Mouse (Mus musculus) Muller cell, postnatal 12 days (primary cell): ENCODE results near the gene Qpct.
"Not testable (repeated sequence)": the region's sequence is repeated elsewhere in the genome, so short reads cannot be mapped to it uniquely, and the experiment has no call there.

Experiments used
- DNase-seq: peaks from one replicate; pipeline ENCODE4 v3.0.0-alpha.2; 2015; ENCODE audit errors: inconsistent ontology term

Qpct gene

DNA sequence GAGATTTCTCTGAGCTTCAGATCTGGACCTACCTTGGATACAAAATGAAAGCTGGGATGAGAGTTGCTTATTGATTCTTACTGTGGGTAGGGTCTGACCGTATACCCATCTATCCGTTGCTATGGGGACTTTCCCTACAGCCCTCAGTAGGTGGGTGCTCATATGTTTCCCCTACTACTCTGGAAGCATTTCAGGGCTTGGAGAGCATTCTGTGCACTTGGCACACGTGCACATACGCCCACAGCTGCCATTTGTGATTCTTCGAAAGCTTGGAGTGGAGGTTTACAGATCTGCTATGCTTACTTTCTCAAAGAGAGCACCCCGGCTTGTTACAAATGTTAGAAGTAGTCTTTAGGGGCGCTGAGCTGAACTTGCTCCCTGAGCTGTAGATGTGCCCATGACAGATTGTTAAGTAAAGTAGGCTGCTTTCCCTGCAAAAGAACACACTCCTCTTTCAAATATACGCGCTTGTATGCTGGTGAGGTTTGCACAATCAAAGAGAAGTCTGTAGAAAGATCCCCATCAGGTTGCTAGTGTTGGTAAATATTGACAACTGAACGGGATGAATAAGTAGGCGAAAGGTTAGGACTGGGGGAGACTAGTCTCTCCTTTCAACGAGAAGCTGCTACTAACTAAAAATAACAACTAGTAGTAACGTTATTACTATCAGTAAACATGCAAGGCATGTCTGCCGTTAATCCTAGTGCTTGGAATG, 18.2 kb downstream of the Qpct start:
- no peak for DNase-seq

DNA sequence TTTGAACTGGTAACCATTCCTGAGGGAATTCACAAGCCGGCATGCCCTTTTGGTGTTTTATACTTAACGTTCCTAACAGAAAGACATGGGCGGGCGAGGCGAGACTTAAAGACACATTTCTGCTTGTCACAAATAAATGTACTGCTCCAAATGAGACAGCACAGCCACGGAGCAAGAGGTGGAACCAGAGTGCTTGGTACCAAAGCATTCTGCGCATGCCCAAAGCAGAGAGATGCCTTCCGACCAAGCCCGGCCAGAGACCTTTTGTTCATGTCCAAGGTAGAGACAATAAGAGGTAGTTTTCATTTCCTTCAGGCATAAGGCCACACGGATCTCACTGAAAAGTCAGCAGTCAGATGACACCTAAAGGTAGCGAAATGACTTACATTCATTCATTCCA, 20.2 kb downstream of the Qpct start:
- no peak for DNase-seq

DNA sequence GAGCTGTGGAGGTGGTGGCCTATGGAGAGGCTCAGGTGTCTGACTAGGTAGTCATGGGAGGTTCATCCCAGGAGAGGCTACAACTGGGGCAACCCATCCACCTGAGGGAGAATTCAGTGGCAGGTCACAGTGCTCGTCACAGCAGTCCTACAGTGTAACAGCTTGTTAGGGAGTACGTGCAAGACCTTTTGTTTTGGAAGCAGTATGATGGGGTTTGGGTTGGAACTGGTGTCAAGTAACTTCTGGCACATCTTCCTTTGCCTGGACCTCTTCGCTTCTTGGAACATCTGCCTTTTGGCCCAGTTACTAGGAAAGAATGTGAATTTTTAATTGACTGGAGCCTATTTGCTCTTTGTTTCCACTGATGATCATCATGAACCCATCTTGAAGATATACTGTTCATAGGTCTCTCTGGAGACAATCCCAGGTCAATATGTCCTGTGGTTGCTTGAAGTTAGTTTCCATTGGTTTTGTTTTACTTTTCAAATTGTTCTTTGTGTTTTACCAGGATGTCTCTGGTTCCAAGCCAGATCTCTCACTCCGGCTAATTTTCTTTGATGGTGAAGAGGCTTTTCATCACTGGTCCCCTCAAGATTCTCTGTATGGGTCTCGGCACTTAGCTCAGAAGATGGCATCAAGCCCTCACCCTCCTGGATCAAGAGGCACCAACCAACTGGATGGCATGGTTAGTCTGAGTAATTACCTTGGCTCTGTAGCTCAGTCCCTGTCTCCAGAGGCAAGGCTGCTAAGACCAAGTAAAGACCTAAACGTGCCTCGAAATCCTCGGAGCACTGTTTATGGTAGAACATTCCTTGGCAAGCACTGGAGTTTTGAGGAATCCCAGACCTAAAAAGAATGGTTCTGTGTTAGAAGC, 25.5 kb downstream of the Qpct start:
- DNase-seq = peak; percentile 29

DNA sequence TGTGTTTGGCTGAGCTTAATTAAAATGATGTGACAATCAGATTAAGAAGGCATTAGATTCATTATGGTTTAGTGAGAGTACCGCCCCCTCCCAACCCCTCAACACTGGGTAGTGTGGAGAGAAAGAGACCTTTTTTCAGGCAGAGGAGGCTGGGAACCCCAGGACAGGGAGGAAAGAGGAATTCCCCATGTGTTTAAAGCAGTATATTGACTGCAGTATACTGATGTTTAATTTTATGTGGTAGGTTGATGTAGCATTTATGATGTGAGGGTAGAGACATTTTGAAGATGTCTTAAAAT, 26.1 kb downstream of the Qpct start:
- peak; percentile 83 for DNase-seq

DNA sequence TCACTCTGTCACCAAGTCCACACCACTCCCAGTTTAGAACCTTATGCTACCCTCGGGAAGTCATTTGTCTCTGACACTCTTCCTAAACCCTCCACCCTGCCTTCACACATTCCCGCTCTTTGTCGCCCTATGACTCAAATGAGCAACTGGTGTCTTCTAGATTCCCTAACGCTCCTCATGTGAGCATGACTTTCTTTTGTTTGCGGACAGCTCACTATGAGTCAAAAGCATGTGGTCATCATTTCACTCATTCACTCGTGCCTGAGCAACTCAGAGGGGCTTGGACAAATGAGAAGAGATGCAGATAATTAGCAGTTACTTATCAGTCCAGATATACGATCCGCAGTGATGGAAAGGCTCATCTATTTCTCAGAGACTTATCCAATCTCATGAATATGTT, 26.5 kb downstream of the Qpct start:
- DNase-seq = peak; percentile 64

DNA sequence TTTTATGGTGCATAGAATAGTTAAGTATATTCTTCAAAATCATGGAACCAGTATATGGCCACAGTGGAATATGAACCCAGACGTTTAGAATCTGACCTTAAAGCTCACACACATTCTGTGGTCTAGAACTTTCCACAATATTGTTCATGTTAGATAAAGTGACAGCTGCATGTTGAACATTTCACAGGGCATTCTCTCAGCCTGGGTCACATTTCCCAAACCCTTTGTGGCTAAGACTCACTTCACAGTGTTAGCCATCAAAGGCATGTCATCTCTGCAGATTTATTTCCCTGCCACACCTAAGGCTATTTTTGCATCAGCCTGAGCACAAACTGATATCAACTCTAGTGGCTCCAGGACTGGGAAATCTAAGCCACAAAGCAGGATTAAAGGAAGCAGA, 40.0 kb downstream of the Qpct start:
- DNase-seq = no peak

DNA sequence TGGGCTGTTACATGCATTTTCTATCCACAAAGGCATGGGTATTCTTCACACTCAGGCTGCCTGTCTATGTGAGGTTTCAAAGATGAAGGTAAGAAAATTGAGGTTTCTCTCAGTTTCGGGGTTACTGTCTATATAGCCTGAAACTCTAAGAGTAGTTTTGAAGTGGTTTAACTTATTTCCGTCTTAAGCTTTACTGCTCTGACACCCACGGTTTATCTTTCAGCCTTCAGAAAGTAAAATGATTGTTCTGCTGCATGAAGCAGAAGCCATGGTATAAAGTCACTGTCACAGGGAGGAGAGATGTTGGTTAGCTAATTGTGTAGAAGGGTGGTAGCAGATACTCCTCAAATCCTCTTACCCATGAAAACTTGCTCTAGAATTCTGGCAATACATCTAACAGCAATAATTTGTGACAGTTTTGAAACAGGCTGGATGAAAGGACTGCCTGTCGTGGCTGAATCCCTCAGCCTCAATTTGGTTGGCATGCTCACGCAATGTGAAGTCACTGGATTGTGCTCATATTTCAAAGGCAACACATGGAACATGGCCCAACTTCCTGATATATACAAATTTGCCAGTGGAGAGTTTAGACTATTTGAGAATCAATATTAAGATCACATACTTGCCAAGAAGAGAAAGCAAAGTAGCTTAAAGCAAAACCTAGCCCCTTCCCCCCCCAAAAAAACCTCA, 41.7 kb downstream of the Qpct start:
- DNase-seq = no peak

DNA sequence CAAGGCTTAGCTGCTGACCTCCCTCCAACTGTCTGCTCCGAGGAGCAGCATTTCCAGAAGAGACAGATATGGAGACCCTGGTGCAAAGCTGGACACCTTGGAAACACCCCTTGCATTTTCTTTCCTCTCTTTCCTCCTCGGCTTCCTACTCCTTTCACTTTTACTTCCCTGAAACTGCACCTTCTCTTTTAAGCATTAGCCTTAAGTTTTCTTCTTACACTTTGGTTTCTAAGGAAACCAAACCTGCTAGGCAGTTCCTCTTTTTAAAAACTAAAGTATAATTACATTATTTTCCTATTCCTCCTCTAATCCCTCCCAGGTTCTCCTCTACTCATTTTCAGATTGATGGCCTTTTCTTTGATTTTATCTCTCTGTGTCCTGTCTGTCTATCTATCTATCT, 43.9 kb downstream of the Qpct start:
- DNase-seq = no peak

DNA sequence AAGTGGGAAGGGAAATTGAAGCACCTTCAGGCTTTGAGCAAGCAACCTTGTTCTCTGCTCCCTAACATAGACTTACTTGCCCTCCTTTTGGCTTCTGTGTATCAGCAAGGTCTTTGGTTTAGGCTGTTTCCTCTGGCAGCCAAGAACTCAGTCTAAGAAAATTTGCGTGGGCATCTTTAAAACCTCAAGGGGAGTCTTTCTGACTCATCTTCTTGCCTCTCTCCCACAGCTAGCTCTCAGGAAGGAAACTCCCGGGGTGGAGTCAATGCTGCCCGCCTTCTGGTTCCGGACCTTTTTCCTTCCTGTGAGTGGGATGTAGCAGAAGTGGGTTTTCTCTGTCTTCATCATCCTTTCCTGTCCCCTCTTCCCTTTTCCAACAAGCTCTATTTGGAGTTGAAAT, 48.2 kb downstream of the Qpct start:
- DNase-seq = no peak

DNA sequence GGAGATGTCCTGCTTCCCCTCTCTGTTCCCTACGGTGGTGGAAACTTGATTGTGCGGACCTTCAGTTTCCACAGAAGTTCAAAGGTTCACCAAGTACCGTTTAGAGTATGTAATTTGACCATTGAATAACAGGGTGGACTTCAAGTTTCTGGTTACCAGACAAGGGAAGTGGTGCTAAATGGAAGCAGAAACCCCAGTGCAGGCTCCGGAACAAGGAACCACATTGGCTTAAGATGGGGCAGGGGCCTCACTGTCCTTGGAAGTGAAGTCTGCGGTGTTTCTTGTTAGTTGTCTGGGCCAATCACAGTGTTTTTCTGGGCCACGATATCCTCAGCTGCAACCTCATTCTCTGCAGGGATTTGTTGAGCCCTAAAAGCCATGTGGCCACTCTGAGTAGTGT, 56.5 kb downstream of the Qpct start:
- DNase-seq = no peak

DNA sequence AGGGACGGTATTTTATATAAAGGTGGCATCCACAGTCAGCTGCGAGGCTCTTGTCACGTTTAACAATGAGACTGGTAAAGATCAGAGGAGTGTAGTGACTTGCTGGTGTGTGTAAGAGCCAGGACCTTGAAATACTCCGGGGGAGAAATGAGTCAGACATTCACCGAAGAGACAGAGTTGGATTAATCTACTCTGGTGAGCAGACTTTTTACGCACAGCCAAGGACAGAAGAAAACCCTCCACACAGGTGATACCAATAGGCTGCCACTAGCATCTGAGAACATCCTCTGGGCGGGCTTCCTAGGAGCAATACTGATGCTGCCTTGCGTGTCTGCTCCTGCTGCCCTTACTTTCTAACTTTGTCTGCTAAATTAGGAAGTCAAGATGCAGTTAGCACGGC, 57.9 kb downstream of the Qpct start:
- DNase-seq = no peak

DNA sequence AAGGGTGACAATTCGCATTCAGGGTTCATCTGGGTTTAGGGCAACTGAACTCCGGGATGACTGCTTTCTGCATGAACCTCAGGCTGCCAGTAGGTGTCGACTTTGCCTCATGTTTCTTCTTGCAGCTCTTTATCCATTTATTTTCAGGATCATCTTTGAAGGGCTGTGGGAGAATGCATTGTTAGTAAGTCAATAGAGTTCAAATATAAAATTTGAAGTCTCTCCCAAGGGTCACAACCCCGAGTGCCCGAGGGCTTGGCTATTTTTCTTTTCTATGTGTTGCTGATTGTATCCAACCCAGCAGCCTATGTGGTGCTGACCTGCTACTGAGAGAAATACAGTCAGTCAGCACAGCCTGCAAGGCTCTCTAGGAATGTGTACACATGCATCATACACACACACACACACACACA, 59.2 kb downstream of the Qpct start:
- peak; percentile 53 for DNase-seq

DNA sequence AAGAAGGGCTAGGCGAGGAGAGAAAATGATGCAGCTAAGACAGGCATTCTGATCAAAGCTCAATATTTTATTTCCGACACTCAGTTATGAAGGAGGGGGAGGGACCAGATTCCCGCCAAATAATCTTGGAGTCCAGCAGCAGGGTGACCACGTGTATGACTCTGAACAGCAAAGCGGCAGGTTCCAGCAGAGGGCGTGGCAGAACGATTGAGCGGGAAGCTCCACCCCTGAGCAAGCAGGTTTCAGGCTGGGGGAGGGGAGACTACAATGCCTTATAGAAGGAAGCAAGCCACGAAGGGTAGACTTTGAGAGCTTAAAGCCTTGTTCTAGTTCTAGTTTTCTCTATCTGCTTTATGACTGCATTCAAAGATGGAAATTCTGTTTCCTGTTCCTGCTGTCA, 63.5 kb downstream of the Qpct start:
- DNase-seq = not testable (repeated sequence)

DNA sequence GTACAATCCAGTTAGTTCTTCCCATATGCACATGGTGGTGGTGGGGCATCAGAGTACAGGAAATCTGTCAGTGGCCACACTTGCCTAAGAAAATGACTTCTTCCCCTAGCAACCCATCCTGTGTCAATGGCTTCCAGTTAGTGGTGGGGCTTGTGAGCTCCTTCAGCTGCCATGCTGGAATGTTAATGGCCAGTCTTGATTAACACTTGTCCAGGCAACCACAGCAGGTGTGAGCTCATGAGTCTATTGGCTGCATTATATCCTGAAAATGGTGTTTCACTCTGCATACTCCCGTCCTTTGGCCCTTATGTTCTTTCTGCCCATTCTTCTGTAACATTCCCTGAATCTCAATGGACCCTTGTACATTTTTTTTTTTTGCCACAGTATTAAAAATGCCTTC, 67.4 kb downstream of the Qpct start:
- no peak for DNase-seq

DNA sequence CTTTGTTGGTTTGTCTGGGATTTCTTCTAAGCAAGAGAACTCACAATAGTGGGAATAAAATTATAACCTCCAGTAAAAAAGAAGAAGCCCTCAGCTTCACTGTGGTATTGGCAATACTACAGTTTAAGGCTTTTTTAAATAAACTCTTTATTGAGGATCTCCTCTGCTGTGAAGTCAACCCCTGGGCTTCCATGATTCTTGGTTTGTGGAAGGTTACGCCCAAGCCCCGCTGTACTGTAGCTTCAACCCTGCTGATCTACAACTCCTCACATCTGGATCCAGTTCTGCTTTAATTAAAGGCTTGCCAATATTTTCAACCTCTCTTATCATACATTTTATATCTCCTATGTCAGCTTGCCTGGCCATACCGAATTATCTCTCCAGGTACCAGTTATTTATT, 68.6 kb downstream of the Qpct start:
- no peak for DNase-seq

DNA sequence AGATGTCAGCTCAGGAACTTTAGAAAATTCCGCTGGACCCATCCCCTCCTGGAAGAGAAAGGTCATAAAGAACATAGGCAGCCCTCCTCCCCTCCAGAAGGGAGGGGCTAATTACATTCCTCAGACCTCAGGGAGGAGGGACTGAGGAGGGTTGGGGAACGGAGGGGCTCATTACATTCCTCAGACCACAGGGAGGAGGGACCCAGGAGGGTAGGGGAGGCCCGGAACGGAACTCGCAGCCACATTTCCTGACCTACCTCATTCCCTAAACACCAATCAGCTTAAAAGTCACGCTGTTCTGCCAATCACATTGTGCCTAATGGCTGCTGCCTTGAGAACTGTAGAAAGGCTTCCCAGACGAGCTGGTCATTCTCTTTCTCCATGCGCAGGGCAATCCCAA, 82.0 kb downstream of the Qpct start:
- no peak for DNase-seq

DNA sequence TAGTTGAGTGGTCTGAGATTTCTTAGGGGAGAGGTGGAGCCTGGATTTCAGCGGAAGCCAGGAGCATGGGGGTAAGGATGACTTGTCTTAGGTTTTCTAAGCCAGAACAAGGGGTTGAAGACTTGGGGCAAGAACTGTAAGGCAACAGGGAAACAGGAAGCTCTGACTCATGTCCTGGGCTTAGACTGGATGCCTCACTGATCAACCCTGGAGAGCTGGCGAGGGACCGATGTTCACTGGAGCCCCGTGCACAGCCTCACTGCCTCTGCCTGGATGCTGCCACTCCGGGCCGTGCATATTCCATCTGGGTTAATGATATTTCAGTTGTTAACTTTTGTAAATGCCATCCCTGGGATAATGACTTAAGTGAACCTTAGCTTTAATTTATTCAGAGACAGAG, 84.1 kb downstream of the Qpct start:
- DNase-seq = peak; percentile 39

DNA sequence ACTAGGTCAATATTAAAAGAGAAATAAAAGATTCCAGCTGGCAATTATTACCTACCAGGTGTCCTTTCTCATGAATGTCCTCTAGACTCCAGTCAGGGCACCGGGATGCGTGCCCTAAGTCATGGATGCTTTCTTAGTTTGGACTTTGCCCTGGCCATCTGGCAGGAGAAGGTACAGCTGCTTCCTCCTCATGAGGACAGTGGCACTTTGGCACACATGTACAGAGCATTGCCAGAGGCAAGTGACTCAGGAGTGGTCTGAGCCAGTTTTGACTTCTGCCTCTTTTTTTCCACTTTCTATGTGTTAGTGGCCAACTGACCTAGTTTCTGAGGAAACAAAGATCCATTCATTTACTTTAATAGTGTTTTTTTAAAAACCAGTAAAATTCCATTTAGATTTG, 84.7 kb downstream of the Qpct start:
- DNase-seq = peak; percentile 77
